Mouse (Mus musculus) kidney, embryonic 14.5 days (tissue): ENCODE measurements at regions not wholly inside any gene's neighbourhood (a gene's known extent, or its start where the extent isn't known, plus 50 kb on each side); places are given as distances from the start of the nearest gene placed in this dataset.
"Not testable (repeated sequence)": the region's sequence is repeated elsewhere in the genome, so short reads cannot be mapped to it uniquely, and the experiment has no call there.

ENCODE experiments used
- ATAC-seq: fragments of 200-750 bp; cut with Nextera tagmentation; 2 replicates; pipeline ENCODE4 v1.8.0; 2017; ENCODE audit warnings: moderate number of reproducible peaks, mild to moderate bottlenecking, moderate TSS enrichment, moderate library complexity; ENCODE audit not compliant: low FRiP score, low TSS enrichment
- H3K27ac ChIP-seq: fragments of 300-500 bp; sonication (generic); 2 replicates; pipeline ENCODE4 v1.5.1; 2014; ENCODE audit warnings: low read depth, mild to moderate bottlenecking, low read length, moderate library complexity, mixed read lengths
- H3K27me3 ChIP-seq: fragments of 300-500 bp; sonication (generic); 2 replicates; pipeline ENCODE4 v1.6.1; 2014; ENCODE audit warnings: mild to moderate bottlenecking, low read length; ENCODE audit not compliant: control insufficient read depth, insufficient read depth
- H3K36me3 ChIP-seq: fragments of 300-500 bp; sonication (generic); 2 replicates; pipeline ENCODE4 v1.6.1; 2014; ENCODE audit warnings: low read length, mixed read lengths; ENCODE audit not compliant: control insufficient read depth, insufficient read depth
- H3K4me1 ChIP-seq: fragments of 300-500 bp; sonication (generic); 2 replicates; pipeline ENCODE4 v1.6.1; 2014; ENCODE audit warnings: low read length, mixed read lengths; ENCODE audit not compliant: control insufficient read depth, insufficient read depth
- H3K4me2 ChIP-seq: fragments of 300-500 bp; sonication (generic); replicated peaks from 2 replicates; pipeline ENCODE4 v1.6.1; 2014; ENCODE audit warnings: low read depth, mild to moderate bottlenecking, low read length
- H3K4me3 ChIP-seq: fragments of 300-500 bp; sonication (generic); 2 replicates; pipeline ENCODE4 v1.5.1; 2014; ENCODE audit warnings: mild to moderate bottlenecking, low read length
- H3K9ac ChIP-seq: fragments of 300-500 bp; sonication (generic); 2 replicates; pipeline ENCODE4 v1.6.1; 2014; ENCODE audit warnings: low read depth, mild to moderate bottlenecking, low read length, moderate library complexity
- H3K9me3 ChIP-seq: fragments of 300-500 bp; sonication (generic); 2 replicates; pipeline ENCODE4 v1.6.1; 2016; ENCODE audit warnings: low read length; ENCODE audit not compliant: control insufficient read depth
- WGBS: fragments of 180-500 bp; shearing (Covaris S2); extraction: QIAGEN DNeasy Blood & Tissue Kit; methylation state at CpG from one replicate; pipeline ENCODE4 v1.1.7; 2014; 5-methylcytosine and 5-hydroxymethylcytosine counted together

DNA sequence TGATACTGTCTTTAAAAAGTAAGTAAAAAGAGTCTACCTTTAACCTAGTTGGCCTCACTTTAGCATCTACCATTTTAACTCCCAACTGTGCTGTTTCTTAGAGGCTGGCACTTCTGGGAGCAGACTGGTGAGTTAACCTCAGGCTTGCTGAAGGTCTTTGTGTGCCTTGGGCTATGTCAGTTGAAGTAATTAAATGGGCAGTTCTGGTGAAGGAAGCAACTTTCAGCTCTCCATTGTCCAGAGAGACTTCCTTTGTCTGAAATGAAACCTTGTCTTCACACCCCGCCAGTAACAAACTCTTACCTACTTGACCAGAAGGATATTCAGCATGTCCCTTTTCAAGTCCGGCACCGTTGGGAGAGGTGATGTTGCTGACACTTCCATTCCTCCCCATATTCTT is 55.5 kb downstream of the Zfp281 start:
- ATAC-seq = no peak
- 93% methylated on average over 3 of the region's 3 CpGs for WGBS

DNA sequence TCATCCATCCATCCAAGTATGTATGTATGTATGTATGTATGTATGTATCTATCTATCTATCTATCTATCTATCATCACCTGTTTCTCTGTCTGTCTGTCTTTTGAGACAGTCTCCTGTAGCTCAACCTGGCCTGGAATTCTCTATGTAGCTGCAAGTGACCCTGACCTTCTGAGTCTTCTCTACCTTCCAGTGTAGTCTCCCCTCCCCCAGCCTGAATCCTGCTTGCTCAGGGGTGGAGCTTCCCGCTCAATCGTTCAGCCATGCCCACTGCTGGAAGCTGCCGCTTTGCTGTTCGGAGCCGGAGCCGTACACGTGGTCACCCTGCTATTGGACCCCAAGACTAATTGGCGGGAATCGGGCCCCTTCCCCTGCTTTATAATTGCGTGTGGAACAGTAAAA is 57.6 kb downstream of the Zfp281 start:
- not testable (repeated sequence) for H3K36me3 ChIP-seq, H3K27ac ChIP-seq, H3K9ac ChIP-seq, H3K4me1 ChIP-seq, H3K27me3 ChIP-seq, ATAC-seq, H3K4me2 ChIP-seq, H3K9me3 ChIP-seq, H3K4me3 ChIP-seq
- 63% methylated on average over 10 of the region's 10 CpGs for WGBS

More for the DNA sequence above, 55.5 kb downstream of the Zfp281 start:
- H3K4me2 ChIP-seq = no peak overlapping the region
- peaks cover 2% of the 10 kb centered on the region; the same call in 1 of the 2 replicates for H3K4me1 ChIP-seq
- no peak overlapping the region for H3K9ac ChIP-seq
- no peaks in the 10 kb centered on the region for H3K27me3 ChIP-seq
- H3K36me3 ChIP-seq = no peaks in the 10 kb centered on the region
- H3K9me3 ChIP-seq = no peaks in the 10 kb centered on the region
- no peak overlapping the region for H3K4me3 ChIP-seq
- no peak overlapping the region for H3K27ac ChIP-seq

- WGBS = 68% methylated on average over 3 of the region's 3 CpGs
- Histone ChIP-seq H3K27me3 (no peaks in the 10 kb centered on the region), H3K36me3 (no peaks in the 10 kb centered on the region), H3K4me2 (no peak overlapping the region), H3K27ac (no peak overlapping the region), H3K9me3 (no peaks in the 10 kb centered on the region), H3K9ac (no peak overlapping the region), H3K4me3 (no peak overlapping the region), H3K4me1 (no peaks in the 10 kb centered on the region; the same call in 1 of the 2 replicates)
- ATAC-seq = no peak
Observed at GRCm38 (mm10) chr1:136683061-136683531, 58.4 kb downstream of the Zfp281 start.

DNA sequence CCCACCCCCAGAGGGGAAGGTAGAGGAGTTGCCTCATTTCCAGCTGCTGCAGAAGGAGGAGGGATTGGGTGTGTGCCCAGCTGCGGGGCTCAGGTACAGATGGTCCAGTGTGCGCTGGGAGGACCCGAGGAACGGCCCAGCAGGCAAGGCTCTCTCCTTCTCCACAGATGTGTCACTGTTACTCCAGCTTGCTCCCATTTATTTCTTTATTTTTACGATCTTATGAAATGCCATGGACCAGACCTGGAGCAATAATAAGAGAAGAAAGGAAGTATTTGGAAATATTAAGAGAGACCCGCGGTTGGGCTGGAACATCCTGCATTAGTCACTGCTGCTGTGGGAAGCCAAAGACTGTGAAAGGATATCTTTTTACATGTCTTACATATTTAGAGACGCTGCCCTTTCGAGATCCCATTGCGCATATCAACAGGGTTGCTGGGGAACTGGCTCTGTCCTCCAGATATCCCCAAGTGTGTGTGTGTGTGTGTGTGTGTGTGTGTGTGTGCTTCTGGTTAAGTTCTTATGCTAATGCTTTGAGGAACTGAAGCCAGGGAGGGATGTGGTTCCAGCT is 58.9 kb downstream of the Zfp281 start:
- 79% methylated on average over 10 of the region's 10 CpGs for WGBS
- no peaks in the 10 kb centered on the region for H3K9me3 ChIP-seq
- no peaks in the 10 kb centered on the region; the same call in 1 of the 2 replicates for H3K4me1 ChIP-seq
- H3K27ac ChIP-seq = no peak overlapping the region
- H3K27me3 ChIP-seq = no peaks in the 10 kb centered on the region
- no peak for ATAC-seq
- no peaks in the 10 kb centered on the region for H3K36me3 ChIP-seq
- no peak overlapping the region for H3K4me3 ChIP-seq
- no peak overlapping the region for H3K4me2 ChIP-seq
- no peak overlapping the region for H3K9ac ChIP-seq

DNA sequence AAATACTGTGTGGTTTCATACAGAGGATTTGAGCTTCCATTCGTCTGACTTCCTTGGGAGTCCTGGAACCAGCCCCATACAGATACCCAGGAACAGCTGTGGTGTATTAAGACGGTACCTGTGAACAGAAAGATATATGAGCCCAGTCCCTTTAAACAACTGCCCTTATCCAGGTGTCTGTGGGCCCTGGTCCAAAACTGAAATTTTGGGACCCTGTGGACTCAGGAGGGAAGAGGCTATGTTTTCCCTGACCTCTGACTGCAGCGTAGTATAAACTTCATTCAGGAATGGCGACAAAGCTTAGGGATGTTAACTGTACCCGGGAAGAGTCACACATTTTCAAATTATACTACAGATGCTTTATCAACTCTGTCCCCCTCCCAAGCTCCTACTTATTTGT is 59.8 kb downstream of the Zfp281 start:
- Histone ChIP-seq H3K4me1 (no peaks in the 10 kb centered on the region; the same call in 1 of the 2 replicates), H3K27me3 (no peaks in the 10 kb centered on the region), H3K27ac (no peak overlapping the region), H3K9ac (no peak overlapping the region), H3K4me3 (no peak overlapping the region), H3K36me3 (no peaks in the 10 kb centered on the region), H3K4me2 (no peak overlapping the region), H3K9me3 (no peaks in the 10 kb centered on the region)
- no peak for ATAC-seq
- 73% methylated on average over 5 of the region's 5 CpGs for WGBS

GRCm38 (mm10) chr1:136685191-136686060 is 60.7 kb downstream of the Zfp281 start:
- no peaks in the 10 kb centered on the region for H3K9me3 ChIP-seq
- H3K27me3 ChIP-seq = no peaks in the 10 kb centered on the region
- H3K4me3 ChIP-seq = no peak overlapping the region
- ATAC-seq = no peak
- H3K27ac ChIP-seq = peak overlapping the region; percentile 47; the same call in 1 of the 2 replicates
- no peak overlapping the region for H3K4me2 ChIP-seq
- 68% methylated on average over 13 of the region's 13 CpGs for WGBS
- no peak overlapping the region for H3K9ac ChIP-seq
- H3K36me3 ChIP-seq = no peaks in the 10 kb centered on the region
- H3K4me1 ChIP-seq = no peaks in the 10 kb centered on the region; the same call in 1 of the 2 replicates

GRCm38 (mm10) chr1:136686467-136686866 is 61.8 kb downstream of the Zfp281 start:
- Histone ChIP-seq H3K4me2 (no peak overlapping the region), H3K27me3 (no peaks in the 10 kb centered on the region), H3K27ac (no peak overlapping the region), H3K4me1 (no peaks in the 10 kb centered on the region; the same call in 1 of the 2 replicates), H3K36me3 (no peaks in the 10 kb centered on the region), H3K9ac (no peak overlapping the region), H3K9me3 (no peaks in the 10 kb centered on the region), H3K4me3 (no peak overlapping the region)
- ATAC-seq = no peak

GRCm38 (mm10) chr1:136690068-136690467 is 65.4 kb downstream of the Zfp281 start:
- Histone ChIP-seq H3K4me2 (no peak overlapping the region), H3K27ac (no peak overlapping the region), H3K9ac (no peak overlapping the region), H3K4me3 (no peak overlapping the region), H3K36me3 (no peaks in the 10 kb centered on the region), H3K27me3 (no peaks in the 10 kb centered on the region), H3K9me3 (no peaks in the 10 kb centered on the region), H3K4me1 (no peaks in the 10 kb centered on the region)
- no peak for ATAC-seq
- 45% methylated on average over 2 of the region's 2 CpGs for WGBS

GRCm38 (mm10) chr1:136693421-136693820 is 68.7 kb downstream of the Zfp281 start:
- Histone ChIP-seq H3K27ac (no peak overlapping the region), H3K4me3 (no peak overlapping the region), H3K9me3 (no peaks in the 10 kb centered on the region), H3K9ac (no peak overlapping the region), H3K4me2 (no peak overlapping the region), H3K4me1 (peaks cover 10% of the 10 kb centered on the region; the same call in 1 of the 2 replicates), H3K36me3 (no peaks in the 10 kb centered on the region), H3K27me3 (no peaks in the 10 kb centered on the region)
- ATAC-seq = no peak
- WGBS = 45% methylated on average over 5 of the region's 5 CpGs
